Mouse (Mus musculus) right cerebral cortex, adult 18-20 months (tissue): Measurements from ENCODE around the gene Cab39l.
"Not testable (repeated sequence)": the region's sequence is repeated elsewhere in the genome, so short reads cannot be mapped to it uniquely, and the experiment has no call there.

ENCODE experiments used
- DNase-seq: peaks from one replicate; pipeline ENCODE4 v3.0.0; 2022; ENCODE audit warnings: mixed read lengths

Gene Cab39l

DNA sequence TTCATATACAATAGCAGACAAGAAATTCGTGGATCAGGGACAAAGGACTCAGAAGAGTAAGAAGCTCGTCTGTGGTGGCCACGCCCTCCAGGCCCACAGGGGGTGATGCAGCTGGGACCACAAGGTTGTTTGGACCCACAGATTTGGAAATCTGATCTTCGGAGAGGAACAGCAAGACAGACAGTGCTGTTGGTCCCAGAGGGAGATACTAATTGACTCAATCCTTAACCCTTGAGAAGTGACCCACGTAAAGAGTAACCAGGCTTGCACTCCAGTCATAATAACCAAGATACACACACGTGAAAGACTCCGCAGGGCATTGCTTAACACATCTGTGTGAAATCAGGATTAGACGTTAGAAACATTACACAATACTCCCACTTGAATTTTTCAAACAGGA, 151.1 kb downstream of the Cab39l start:
- DNase-seq, result no peak

DNA sequence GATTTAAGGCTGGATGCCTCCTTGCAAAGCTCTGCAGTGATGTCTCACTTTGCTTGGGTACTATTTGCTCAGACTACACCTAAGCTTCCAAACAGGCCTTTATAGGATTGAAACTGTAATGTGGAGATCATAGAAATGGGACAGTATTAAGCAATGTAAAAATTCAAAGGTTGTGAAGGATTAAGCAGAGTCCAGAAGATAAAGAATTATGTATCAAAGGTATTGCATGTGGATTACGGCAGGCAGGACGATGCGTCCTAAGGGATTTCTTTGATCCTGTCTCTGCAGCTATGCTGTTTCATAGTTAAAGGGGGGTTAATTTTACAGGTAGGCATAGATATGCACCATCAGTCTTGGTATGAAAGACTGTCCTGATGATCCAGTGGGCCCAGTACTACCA, 151.8 kb downstream of the Cab39l start:
- DNase-seq, result no peak

GRCm38 (mm10) chr14:59594988-59595387, 154.2 kb downstream of the Cab39l start:
- no peak for DNase-seq

GRCm38 (mm10) chr14:59597398-59598259, 156.9 kb downstream of the Cab39l start, which contains the start of gene Cdadc1:
Cdadc1 (minus strand) TSS chr14:59597959.
- peak; percentile 96 for DNase-seq

DNA sequence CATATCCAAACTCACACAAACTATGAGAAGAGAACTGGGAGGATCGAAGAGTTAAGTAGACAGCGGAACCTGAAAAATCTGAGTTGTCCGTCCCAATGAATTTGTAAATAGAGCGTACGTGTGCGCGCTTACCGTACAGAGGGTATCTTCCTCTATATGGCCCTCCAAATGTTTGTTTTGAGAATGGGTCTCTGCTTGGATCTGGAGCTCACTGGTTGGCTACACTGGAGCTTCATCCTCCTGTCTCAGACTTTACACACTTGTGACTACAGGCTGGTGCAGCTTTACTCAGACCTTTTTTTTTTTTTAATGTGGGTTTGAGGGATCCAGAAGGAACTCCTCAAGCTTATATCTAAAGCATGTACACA, 157.5 kb downstream of the Cab39l start:
- no peak for DNase-seq

DNA sequence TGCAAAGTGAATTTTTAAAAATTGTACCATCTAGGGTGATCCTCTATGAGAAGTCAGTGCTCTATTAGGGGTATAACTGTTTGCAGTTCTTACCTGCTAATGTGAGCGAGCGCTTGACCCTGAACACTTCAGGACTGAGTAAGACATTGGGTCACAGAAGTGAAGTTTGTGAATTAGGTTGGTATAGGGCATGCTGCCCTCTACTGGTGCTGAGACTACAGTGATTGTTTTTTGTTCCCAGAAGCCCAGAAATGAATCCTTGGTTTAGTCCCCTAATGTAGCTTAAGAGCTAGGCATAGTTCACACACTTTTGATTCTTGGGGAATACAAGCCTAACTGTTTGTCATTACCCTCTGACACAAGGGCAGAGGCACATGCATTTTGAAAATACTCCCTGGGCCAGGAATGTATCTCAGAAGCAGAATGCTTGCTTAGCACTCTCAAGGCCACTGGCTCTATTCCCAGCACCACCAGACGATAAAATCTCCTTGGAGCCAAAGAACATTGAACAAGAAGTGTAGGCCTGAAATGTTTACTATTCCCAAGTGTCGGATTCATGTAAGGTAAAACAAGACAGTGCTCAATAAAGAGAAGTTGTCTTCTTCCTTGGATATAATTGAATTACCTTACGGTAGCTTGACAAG, 163.4 kb downstream of the Cab39l start:
- DNase-seq, result no peak

- DNase-seq, result peak; percentile 53
Measured at GRCm38 (mm10) chr14:59605671-59606353, 165.0 kb downstream of the Cab39l start.

GRCm38 (mm10) chr14:59607021-59607420, 166.2 kb downstream of the Cab39l start:
- no peak for DNase-seq

DNA sequence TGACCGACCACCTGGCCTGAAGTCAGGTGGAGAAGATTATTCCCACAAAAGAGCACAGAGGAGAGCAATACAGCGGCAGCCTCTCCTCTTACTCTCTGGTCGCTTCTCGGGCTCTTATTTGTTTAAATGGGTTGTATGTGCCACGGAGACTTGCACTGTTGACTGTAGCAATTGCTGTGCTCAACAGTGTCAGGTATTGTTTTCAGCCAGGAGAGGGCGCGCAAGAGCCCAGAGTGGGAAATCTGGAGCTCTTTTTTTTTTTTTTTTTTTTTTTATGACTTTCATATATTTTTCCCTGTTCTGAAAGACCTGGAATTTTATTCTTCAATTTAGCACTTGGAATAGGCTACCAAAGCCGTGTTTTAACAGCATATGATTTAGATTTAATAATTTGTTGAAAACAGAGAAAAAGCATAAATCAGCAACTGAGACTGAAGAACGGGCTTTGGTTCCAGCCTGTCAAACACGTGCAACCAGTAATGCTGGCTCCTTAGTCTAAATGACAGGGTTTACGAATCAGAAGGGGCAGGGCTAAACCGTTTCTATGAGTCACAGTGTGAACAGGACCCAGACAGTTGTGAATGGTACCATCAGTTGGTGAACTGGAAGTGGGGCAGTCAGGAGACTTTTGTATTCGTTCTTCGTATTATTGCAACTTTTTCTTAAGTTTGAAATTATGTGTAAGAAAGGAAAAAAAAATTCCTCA, 172.3 kb downstream of the Cab39l start:
- peak; percentile 47 for DNase-seq

- DNase-seq, result not testable (repeated sequence)
Measured at GRCm38 (mm10) chr14:59614149-59614548, 173.4 kb downstream of the Cab39l start.

DNA sequence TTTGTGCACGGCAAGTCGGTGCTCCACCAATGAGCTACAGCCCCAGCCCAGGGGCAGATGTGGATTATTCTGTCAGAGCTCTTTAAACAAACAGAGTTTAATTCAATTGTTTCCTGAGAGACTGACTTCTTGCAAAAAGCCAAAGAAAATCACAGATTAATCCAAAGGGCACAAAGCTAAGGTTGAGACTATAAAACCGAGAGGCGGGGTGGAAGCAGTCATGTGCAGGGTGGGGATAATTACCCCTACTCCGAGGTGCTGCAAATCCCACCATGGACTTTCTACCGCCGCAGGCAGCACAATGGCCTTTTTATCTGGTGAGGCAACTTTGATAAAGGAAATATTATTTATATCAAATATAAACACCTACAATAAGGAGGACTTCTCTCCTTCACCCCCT, 176.0 kb downstream of the Cab39l start:
- no peak for DNase-seq

GRCm38 (mm10) chr14:59624326-59624885, 183.6 kb downstream of the Cab39l start:
- no peak for DNase-seq

GRCm38 (mm10) chr14:59625158-59625805, 184.5 kb downstream of the Cab39l start, which contains the start of gene Shisa2:
Shisa2 (plus strand) TSS chr14:59625308.
- peak; percentile 70 for DNase-seq

DNA sequence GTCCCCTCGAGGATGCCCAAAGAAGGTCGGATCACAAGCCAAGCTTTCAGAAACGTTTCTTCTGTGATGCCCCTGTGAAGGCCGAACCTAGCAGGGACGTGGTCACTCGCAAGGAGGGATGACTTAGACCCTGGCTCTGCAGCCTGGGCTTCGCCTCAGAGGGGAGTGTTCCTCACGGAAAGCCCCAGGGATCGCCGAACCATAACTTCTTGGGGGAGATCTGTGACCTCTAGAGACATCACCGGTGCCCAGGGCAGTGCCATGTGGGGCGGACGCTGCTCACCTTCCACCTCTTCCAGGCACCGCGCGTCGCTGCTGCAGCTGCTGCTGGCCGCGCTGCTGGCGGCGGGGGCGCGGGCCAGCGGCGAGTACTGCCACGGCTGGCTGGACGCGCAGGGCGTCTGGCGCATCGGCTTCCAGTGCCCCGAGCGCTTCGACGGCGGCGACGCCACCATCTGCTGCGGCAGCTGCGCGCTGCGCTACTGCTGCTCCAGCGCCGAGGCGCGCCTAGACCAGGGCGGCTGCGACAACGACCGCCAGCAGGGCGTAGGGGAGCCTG, 185.1 kb downstream of the Cab39l start:
- peak; percentile 27 for DNase-seq

GRCm38 (mm10) chr14:59626711-59627110, 185.9 kb downstream of the Cab39l start:
- DNase-seq, result no peak

DNA sequence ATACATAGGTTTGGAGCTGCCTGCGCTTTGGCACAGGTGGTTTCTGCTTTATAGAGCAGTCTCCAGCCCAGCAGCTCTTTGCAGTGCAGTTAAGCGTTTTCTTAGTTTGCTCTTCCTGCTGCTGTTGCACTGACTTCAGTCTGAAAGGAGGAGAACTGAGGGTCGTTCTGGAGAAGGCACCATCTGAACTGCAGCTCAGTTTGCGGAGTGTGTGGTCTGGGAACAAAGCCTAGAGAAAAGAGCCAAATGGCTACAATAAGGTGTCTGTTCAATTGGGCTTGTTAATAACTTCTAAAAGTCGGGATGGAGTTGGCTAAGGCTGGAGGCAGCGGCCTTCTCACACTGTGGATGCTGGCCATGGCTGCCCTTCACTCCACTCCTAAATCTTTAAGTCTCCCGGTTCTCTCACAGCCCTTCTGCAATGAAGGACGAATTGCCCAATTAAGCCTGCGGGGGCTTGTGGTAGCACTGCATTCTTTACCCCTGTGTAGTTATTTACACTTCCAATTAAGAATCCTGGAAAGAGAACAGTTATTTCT, 186.4 kb downstream of the Cab39l start:
- no peak for DNase-seq

GRCm38 (mm10) chr14:59627823-59628222, 187.1 kb downstream of the Cab39l start:
- DNase-seq, result peak; percentile 30

DNA sequence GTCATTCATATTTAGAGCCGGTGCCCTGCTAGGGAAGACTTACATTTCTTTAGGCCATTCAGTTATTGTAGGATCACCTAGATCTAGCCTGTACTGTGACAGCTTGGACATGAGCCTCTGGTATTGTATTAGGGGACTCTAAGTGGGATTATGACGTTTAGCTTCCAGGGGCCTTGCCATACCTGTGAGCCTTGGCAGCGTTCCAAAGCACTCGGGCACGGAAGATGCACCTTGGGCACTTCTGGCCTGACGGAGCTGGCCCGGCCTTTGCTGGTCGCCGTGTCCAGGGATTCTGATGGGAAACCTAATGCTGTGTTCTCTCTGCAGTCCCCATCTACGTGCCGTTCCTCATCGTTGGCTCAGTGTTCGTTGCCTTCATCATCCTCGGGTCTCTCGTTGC, 188.5 kb downstream of the Cab39l start:
- no peak for DNase-seq

DNA sequence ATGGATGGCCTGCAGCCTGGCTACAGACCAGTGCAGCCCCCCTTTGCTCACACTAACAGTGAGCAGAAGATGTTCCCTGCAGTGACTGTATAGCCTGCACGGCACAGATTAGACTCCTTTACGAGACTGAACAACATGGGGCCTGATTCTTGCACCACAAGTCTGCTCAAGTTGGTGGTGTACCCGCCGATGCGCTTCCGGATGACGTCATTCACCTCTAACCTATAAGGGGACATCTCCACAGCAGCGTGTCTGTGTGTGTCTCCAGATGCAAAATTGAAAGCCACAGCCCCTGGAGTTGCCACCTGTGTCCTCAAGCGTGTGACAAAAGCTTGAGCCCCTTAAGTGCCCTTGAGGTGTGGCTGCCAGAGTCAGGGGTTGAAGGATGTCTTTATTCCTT, 189.3 kb downstream of the Cab39l start:
- no peak for DNase-seq

- no peak for DNase-seq
Measured at GRCm38 (mm10) chr14:59632067-59632466, 191.3 kb downstream of the Cab39l start.

DNA sequence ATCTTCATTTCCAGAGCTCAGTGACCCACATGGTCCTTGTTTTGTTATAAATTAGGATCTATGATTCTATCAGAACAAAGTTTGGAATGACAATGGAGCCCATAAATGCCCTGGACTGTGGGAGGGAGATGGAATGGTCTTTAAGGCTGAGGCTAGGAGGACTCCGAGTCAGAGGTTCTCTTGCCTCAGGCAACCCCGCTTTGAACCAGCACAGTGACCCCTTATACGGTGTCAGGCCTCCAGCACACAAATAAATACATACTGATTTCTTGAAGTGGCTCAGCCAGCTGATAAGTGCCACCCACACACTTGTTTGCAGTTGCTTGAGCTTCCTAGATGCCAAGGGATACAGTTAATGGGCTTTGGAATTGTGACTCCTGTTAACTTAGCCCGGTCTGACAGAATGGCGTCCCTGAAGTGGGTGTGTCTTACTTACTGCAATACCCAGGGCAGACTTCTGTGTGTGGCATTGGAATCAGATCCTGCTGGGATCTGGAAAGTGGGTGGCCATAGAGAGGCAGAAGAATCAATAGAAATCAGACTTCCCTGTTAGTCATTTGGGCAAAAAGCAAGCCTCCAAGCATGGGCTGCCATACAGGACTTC, 192.6 kb downstream of the Cab39l start:
- DNase-seq, result no peak
